Comparison of ENCODE assay signal across 14 mouse cellular contexts in the genomic region with DNA sequence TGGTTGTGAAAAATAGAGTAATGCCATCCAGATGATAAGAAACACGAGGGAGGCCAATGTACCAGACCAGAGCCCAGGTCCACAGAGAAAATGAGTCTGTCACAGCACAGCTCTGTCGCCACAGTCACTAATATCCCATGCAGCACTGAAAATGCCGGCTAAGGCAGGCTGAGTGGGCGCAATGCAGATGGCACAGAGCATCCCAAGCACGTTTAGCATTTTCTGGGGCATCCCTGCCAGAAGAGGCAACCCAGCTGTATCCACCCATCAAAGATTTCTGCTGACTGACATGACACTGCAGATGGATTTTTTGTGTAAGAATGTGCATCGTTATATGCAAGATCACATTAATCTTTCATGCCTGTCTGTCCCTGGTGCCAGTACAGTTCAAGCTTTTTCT.
DNase-seq lines count a peak whose midpoint lies in the region; ATAC-seq lines count a peak whose summit lies in the region.
"Had no signal": no experiment of that assay in that cellular context is flagged by ENCODE, and none has a peak within 500 bp of the region (broad histone marks: within the 10 kb centered on the region; RNA-seq: fewer than 3 reads in every experiment).

No protein-coding gene starts in this region.

- H3K4me3 ChIP-seq in midbrain, embryonic 16.5 days (ENCODE audit: low read depth, low read length): no peak overlapping the region
- H3K4me3 ChIP-seq: hindbrain, embryonic 12.5 days had no signal

- H3K4me1 ChIP-seq in midbrain, embryonic 16.5 days (ENCODE audit: control insufficient read depth, insufficient read depth, low read length): no peaks in the 10 kb centered on the region
- H3K4me1 ChIP-seq: hindbrain, embryonic 12.5 days had no signal

- 55% methylated on average over 6 of the region's 6 CpGs for WGBS in midbrain, embryonic 16.5 days

- no peak overlapping the region for H3K4me2 ChIP-seq in midbrain, embryonic 16.5 days (ENCODE audit: low read length)
- H3K4me2 ChIP-seq: hindbrain, embryonic 12.5 days had no signal

- H3K9me3 ChIP-seq in midbrain, embryonic 16.5 days (replicated peaks; ENCODE audit: control insufficient read depth, low read length, poor library complexity, severe bottlenecking): no peaks in the 10 kb centered on the region
- H3K9me3 ChIP-seq: hindbrain, embryonic 12.5 days had no signal

- H3K36me3 ChIP-seq in midbrain, embryonic 16.5 days (ENCODE audit: control insufficient read depth, insufficient read depth, low read length): no peaks in the 10 kb centered on the region
- H3K36me3 ChIP-seq: hindbrain, embryonic 12.5 days had no signal

- no peaks in the 10 kb centered on the region for H3K27me3 ChIP-seq in midbrain, embryonic 16.5 days (ENCODE audit: control insufficient read depth, insufficient read depth, low read depth, low read length)
- H3K27me3 ChIP-seq: hindbrain, embryonic 12.5 days had no signal

- DNase-seq in right cerebral cortex, adult 18-20 months: peak; percentile 38
- DNase-seq in right cerebral cortex, postnatal 4 days: no peak
- DNase-seq in layer of hippocampus, adult 9-11 months: peak; percentile 81
- no peak for DNase-seq in cerebellum, postnatal 4 days (ENCODE audit: low spot score in 2 of 2)
- no peak for DNase-seq in cerebellum, adult 8-10 months
- DNase-seq: adrenal gland, adult 2 months; gastrocnemius, postnatal 10 days; kidney, adult 11 months; kidney, postnatal 25 days; liver; thymus, postnatal 4 days had no signal

- ATAC-seq in midbrain, embryonic 16.5 days: peak; percentile 45; the same call in 1 of the 2 replicates
- no peak for ATAC-seq in erythroid progenitor cell, adult 5-6 weeks (replicated peaks; ENCODE audit: low FRiP score, poor library complexity, severe bottlenecking)

- H3K9ac ChIP-seq in midbrain, embryonic 16.5 days (ENCODE audit: low read depth, low read length): no peak overlapping the region
- H3K9ac ChIP-seq: hindbrain, embryonic 12.5 days had no signal

- no peak overlapping the region for H3K27ac ChIP-seq in midbrain, embryonic 16.5 days (ENCODE audit: low read length)
- H3K27ac ChIP-seq: hindbrain, embryonic 12.5 days had no signal

Comparison
In these comparisons a context has a peak if more than half of its experiments do, and no peak if none do; other contexts are left out.
1. DNase-seq: peak in right cerebral cortex, adult 18-20 months (single experiment) and layer of hippocampus, adult 9-11 months (single experiment); none in right cerebral cortex, postnatal 4 days (single experiment), cerebellum, postnatal 4 days (0 of 2) and cerebellum, adult 8-10 months (single experiment).